11 mouse cellular contexts compared by ENCODE assay signal in genomic region chr5:101741224-101741591, GRCm38 (mm10).
"Had no signal": no experiment of that assay in that cellular context is flagged by ENCODE, and none has a peak within 500 bp of the region (broad histone marks: within the 10 kb centered on the region; RNA-seq: fewer than 3 reads in every experiment).

No protein-coding gene starts in this region.

- H3K27me3 ChIP-seq: limb, embryonic 13.5 days; midbrain, embryonic 15.5 days; neural tube, embryonic 12.5 days had no signal

- H3K36me3 ChIP-seq: limb, embryonic 13.5 days; liver, embryonic 15.5 days; midbrain, embryonic 10.5 days; midbrain, embryonic 15.5 days; neural tube, embryonic 12.5 days had no signal

- H3K9me3 ChIP-seq: limb, embryonic 13.5 days; liver, embryonic 15.5 days; midbrain, embryonic 10.5 days; midbrain, embryonic 15.5 days; neural tube, embryonic 12.5 days had no signal

- H3K9ac ChIP-seq: limb, embryonic 13.5 days; liver, embryonic 15.5 days; midbrain, embryonic 15.5 days; neural tube, embryonic 12.5 days had no signal

- H3K27ac ChIP-seq: limb, embryonic 13.5 days; liver, embryonic 15.5 days; midbrain, embryonic 10.5 days; midbrain, embryonic 15.5 days; neural tube, embryonic 12.5 days had no signal

- ATAC-seq: intestine, embryonic 16.5 days; midbrain, embryonic 15.5 days had no signal

- DNase-seq: kidney, adult 8-10 months; layer of hippocampus, postnatal 36 days; lung, adult 2 months; thymus, postnatal 36 days had no signal

- H3K4me1 ChIP-seq: limb, embryonic 13.5 days; liver, embryonic 15.5 days; midbrain, embryonic 10.5 days; midbrain, embryonic 15.5 days; neural tube, embryonic 12.5 days had no signal

- H3K4me2 ChIP-seq: limb, embryonic 13.5 days; liver, embryonic 11.5 days; liver, embryonic 15.5 days; midbrain, embryonic 15.5 days; neural tube, embryonic 12.5 days had no signal

- H3K4me3 ChIP-seq: limb, embryonic 13.5 days; liver, embryonic 15.5 days; midbrain, embryonic 10.5 days; midbrain, embryonic 15.5 days; neural tube, embryonic 12.5 days had no signal
